Mouse (Mus musculus): Measurements from ENCODE around the gene Brpf1.

The Brpf1 gene

GRCm38 (mm10) chr6:113306986-113307349 lies at the start of gene Brpf1:
TSS of gene Brpf1 (plus strand) at chr6:113307137.
- in situ Hi-C loops (cut with MboI; ENCODE audit: low sequenced_read_pairs): no loop called here

- in situ Hi-C loops (cut with MboI; ENCODE audit: low sequenced_read_pairs): no loop called here
Measured at GRCm38 (mm10) chr6:113261174-113261858, 45.6 kb upstream of the Brpf1 start.

DNA sequence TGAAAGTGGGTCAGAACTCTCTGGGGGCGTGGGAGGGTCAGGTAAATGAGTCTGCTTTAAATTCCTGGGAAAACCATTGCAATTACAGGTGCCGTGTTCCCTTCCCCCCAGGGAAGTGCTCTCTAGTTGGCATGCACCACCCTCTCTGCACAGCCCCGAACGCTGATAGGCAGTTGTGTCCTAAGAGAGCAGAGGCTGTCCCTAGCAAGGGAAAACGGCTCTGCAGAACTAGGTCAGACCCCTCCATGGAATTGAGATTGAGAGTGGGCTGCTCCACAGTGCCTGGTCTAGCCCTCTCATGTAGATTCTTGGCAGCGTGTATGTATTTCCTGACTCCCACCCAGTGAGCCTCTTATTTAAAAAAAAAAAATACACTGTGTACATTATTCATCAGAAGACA lies 43.4 kb upstream of the Brpf1 start:
- in situ Hi-C loops (cut with MboI; ENCODE audit: low sequenced_read_pairs): no loop called here

- in situ Hi-C loops (cut with MboI; ENCODE audit: low sequenced_read_pairs): no loop called here
Measured at GRCm38 (mm10) chr6:113264429-113264828, 42.5 kb upstream of the Brpf1 start.

DNA sequence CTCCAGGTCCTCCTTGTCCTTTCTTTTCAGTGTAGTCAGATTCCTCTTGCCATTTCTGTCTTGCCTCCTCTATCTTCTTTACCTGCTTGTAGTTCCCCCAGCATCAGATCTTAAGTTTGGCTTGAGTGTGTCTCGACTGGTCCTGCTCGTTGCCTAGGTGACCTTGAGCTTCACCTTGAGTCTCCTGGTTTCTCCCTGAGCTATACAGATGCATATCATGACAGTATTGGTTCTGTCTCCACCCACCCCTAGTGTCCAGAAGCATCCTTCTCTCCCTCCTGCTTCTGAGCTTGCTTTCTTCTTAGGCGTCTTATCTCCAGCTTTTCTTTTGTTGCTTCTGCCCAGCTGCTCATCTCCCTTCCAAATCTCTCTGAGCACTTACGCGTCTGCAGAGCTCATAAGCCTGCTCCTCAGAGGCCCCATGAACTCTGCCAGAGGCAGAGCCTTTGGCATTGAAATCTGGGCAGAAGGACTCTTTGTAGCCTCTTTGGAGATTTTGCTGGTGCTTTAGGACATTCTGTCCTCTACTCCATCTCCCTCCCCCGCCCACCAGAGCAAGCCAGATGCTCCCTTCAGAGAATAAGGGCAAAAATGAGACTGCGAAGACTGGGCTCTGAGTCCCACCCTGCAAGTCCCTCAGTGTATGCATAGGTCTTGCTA lies 39.8 kb upstream of the Brpf1 start:
- in situ Hi-C loops (cut with MboI; ENCODE audit: low sequenced_read_pairs): no loop called here

- in situ Hi-C loops (cut with MboI; ENCODE audit: low sequenced_read_pairs): no loop called here
Measured at GRCm38 (mm10) chr6:113267988-113268387, 38.9 kb upstream of the Brpf1 start.

- in situ Hi-C loops (cut with MboI; ENCODE audit: low sequenced_read_pairs): no loop called here
Measured at GRCm38 (mm10) chr6:113272365-113272764, 34.6 kb upstream of the Brpf1 start.

DNA sequence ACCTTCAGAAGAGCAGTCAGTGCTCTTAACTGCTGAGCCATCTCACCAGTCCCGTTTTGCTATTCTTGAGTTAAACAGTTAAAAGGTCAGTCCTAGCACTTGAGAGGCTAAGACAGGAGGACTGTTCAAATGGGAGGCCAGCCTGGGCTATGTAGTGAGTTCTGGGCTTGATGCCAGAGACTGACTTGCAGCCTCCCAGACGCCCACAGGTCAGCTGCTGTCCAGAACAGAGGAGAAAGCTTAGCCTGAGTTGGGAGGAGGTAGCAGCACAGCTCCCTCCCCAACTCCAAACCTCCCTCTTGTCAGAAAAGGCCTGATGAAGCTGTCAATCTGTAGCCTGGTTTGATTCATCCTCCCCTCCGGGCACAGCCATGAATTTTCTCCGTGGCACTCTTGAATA lies 30.1 kb upstream of the Brpf1 start:
- in situ Hi-C loops (cut with MboI; ENCODE audit: low sequenced_read_pairs): no loop called here

DNA sequence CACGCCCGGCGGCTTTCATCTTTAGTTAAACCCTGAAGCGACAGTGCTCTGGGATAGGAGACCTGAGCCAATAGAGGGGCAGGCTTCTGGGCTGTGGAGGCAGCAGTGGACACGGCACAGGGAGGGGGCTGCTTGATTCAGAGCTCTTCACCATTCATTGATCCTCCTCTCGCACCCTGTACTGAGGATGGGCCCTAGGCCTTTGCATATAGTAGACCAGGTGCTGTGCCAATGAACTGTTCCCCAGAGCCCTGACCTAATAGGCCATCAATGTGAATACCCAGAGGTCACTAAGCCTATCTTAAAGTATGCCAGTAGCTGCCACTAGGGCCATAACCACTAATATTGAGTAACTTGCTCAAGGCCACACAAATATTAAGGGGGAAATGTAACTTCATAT lies 25.3 kb upstream of the Brpf1 start:
- in situ Hi-C loops (cut with MboI; ENCODE audit: low sequenced_read_pairs): no loop called here

DNA sequence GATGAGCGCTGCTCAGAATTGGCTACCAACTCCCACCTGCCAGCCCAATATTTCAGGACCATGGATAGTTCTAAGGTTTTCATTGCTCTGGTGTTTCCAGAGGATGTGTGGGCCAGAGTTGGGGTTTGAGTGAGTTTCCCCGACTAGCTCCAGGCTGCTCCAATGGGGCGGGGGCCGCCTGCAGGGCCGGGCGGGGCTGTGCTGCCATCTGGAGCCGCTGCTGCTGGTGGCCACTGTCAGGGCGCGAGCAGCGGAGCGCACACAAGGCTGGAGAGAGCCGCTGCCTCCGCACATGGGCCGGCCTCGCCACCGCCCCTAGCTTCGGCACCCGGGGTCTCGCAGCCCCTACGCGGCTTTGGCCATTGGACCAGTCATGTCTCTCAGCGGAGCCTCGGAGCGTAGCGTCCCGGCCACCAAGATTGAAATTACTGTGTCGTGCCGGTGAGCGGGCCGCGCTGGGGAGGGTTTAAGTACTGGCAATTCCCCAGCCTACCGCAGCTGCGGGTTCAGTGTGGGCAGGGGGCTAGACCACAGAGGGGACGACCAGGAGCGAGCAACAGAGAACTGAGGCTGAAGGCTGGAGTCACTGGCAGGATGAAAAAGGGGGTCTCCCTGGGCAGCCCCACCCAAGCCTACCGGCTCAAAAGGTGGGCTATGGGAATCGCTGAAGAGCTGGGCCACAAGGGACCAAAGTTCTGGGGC lies 24.7 kb upstream of the Brpf1 start, which contains the start of gene Cpne9:
Gene Cpne9, plus strand, starts transcription at position 207 of the 702 bp plus-strand sequence.
- in situ Hi-C loops (cut with MboI; ENCODE audit: low sequenced_read_pairs): no loop called here

- in situ Hi-C loops (cut with MboI; ENCODE audit: low sequenced_read_pairs): no loop called here
Measured at GRCm38 (mm10) chr6:113282969-113283368, 24.0 kb upstream of the Brpf1 start.

- in situ Hi-C loops (cut with MboI; ENCODE audit: low sequenced_read_pairs): no loop called here
Measured at GRCm38 (mm10) chr6:113283500-113283899, 23.4 kb upstream of the Brpf1 start.

DNA sequence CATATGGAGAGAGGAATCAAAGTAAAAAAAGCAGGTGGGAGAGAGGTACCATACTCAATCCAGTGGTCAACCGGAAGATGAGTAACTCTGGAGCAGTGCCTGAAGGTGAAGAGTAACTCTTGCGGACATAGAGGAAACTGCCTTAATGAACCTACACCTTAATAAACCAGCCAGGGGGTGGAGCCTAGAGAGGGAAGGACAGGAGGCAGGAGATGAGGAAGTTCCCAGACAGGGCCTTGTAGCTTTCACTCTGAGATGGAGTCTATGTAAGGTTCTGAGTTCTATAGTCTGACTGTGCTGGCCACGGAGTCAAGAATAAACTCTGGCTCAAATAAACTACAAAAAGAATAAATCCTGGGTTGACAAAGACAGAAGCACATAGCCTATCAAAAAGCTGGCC lies 22.0 kb upstream of the Brpf1 start:
- in situ Hi-C loops (cut with MboI; ENCODE audit: low sequenced_read_pairs): no loop called here

- in situ Hi-C loops (cut with MboI; ENCODE audit: low sequenced_read_pairs): no loop called here
Measured at GRCm38 (mm10) chr6:113286316-113286715, 20.6 kb upstream of the Brpf1 start.

DNA sequence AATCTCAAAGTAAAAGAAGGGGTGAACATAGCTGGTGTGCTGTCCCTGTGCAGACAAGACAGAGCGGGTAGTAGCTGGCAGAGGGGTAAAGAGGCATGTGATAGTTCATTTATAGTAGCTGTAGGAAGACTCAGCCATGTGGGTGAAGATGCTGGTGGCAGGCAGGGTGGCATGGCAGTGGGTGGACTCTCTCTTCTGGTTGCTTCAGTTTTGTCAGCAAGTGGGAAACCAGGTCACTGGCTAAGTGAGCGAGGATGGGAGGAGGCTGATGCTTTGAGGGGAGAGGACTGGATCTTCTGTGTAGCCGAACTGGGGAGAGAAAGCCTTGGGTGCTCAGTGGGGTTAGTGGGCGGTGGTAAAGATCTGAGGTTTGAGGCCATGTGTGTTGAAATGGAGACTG lies 19.7 kb upstream of the Brpf1 start:
- in situ Hi-C loops (cut with MboI; ENCODE audit: low sequenced_read_pairs): no loop called here

DNA sequence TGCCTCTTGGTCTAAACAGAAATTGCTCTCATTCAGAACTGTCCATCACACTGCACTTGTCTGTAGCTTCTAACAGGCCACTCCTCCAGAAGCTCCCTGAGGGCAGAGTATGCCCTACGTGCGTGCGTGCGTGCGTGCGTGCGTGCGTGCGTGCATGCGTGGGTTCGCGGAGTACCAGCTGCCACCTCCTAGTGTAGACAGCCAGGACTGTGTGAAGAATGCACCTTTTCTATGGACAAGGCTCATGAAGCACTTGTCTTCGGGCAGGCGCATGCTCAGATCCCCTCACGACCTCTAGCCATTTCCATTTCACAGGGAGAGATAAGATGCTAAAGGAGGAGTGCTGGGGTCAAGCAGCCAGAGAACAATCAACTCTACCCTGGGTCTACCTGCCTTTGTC lies 17.6 kb upstream of the Brpf1 start:
- in situ Hi-C loops (cut with MboI; ENCODE audit: low sequenced_read_pairs): no loop called here

GRCm38 (mm10) chr6:113290346-113290745 lies 16.6 kb upstream of the Brpf1 start:
- in situ Hi-C loops (cut with MboI; ENCODE audit: low sequenced_read_pairs): no loop called here

GRCm38 (mm10) chr6:113292938-113293337 lies 14.0 kb upstream of the Brpf1 start:
- in situ Hi-C loops (cut with MboI; ENCODE audit: low sequenced_read_pairs): no loop called here

DNA sequence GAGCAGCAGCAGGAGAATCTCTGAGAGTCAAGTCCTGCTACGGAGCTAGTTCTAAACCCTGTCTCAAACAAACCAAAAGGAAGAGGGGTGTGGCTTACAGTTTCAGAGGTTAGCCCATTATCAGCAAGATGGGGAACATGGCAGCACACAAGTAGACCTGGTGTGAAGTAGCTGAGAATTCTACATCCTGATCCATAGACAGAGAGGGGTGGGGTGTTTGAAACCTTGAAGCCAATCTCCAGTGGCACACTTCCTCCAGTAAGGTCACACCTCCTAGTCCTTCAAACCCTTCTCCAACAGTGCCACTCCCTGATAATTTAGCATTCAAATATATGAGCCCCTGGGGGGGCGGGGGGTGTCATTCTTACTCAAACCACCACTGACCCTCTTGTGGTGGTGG lies 10.9 kb upstream of the Brpf1 start:
- in situ Hi-C loops (cut with MboI; ENCODE audit: low sequenced_read_pairs): no loop called here

- in situ Hi-C loops (cut with MboI; ENCODE audit: low sequenced_read_pairs): no loop called here
Measured at GRCm38 (mm10) chr6:113296639-113297038, 10.3 kb upstream of the Brpf1 start.

GRCm38 (mm10) chr6:113301350-113301749 lies 5.6 kb upstream of the Brpf1 start:
- in situ Hi-C loops (cut with MboI; ENCODE audit: low sequenced_read_pairs): no loop called here

- in situ Hi-C loops (cut with MboI; ENCODE audit: low sequenced_read_pairs): no loop called here
Measured at GRCm38 (mm10) chr6:113302258-113302657, 4.7 kb upstream of the Brpf1 start.
